Mouse (Mus musculus) bone marrow macrophage, adult 2 months (primary cell): ENCODE measurements around the gene Dirc2.

ENCODE experiments used
- CTCF ChIP-seq: IDR thresholded peaks from 2 replicates; pipeline ENCODE4 v1.5.1; 2012; ENCODE audit warnings: low read depth, mild to moderate bottlenecking, low read length, moderate library complexity
- POLR2A ChIP-seq: IDR thresholded peaks from 2 replicates; pipeline ENCODE4 v1.6.1; 2012; ENCODE audit warnings: mild to moderate bottlenecking, low read depth, low read length, borderline replicate concordance

DNA sequence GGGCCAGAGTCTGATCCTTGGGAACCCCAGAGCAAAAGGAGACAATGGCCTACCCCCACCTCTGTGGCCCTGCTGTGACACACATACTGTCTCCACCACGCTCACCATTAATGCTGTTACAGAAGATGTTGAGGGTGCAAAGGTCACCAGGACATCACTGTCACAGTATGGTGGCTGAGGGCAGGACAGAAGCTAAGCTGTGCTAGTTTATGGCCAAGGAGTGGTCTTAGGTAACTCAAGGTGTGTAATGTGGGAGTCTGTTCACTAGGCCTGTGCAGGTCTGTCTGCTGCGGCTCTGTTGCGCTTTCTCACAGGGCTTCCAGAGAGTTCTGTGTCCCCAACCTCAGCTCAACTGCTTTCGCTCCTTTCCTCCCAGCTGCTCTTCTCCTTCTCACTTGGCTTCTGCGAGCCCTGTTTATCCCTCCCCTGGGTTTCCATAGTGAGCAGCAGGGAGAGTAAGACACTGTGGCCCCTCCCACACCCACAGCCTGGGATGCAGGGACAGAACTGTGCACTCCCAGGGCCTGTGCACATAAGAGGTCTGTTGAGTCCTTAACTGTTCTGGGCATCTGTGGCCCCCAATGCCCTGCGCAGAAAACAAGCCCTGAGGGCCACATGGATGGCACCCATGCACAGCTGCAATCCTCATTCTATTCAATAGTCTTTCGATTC lies 30.9 kb downstream of the Dirc2 start:
- TF ChIP-seq CTCF (no peak), POLR2A (no peak)
